Mouse (Mus musculus) cerebellum, postnatal 36 days (tissue): ENCODE results near the gene Cubn.

Experiments
- DNase-seq, 2 experiments: peaks; one replicate each; pipeline ENCODE4 v3.0.0; 2021 to 2022; ENCODE audit warnings: mixed read lengths in 2 of 2

Gene Cubn

GRCm38 (mm10) chr2:13480744-13481143 lies 10.9 kb downstream of the Cubn start:
- DNase-seq, result no peak

- DNase-seq, result no peak
Measured at GRCm38 (mm10) chr2:13479165-13479564, 12.4 kb downstream of the Cubn start.

GRCm38 (mm10) chr2:13470108-13470507 lies 21.5 kb downstream of the Cubn start:
- DNase-seq, result no peak

GRCm38 (mm10) chr2:13469641-13470040 lies 22.0 kb downstream of the Cubn start:
- no peak for DNase-seq

- no peak for DNase-seq
Measured at GRCm38 (mm10) chr2:13466685-13467084, 24.9 kb downstream of the Cubn start.

GRCm38 (mm10) chr2:13458088-13458487 lies 33.5 kb downstream of the Cubn start:
- DNase-seq, result no peak

GRCm38 (mm10) chr2:13456821-13457220 lies 34.8 kb downstream of the Cubn start:
- no peak for DNase-seq

- no peak for DNase-seq
Measured at GRCm38 (mm10) chr2:13451495-13452491, 39.8 kb downstream of the Cubn start.

- DNase-seq, result no peak
Measured at GRCm38 (mm10) chr2:13450895-13451294, 40.7 kb downstream of the Cubn start.

GRCm38 (mm10) chr2:13450470-13450869 lies 41.1 kb downstream of the Cubn start:
- DNase-seq, result no peak

- DNase-seq, result no peak
Measured at GRCm38 (mm10) chr2:13445156-13445555, 46.5 kb downstream of the Cubn start.

GRCm38 (mm10) chr2:13438983-13439382 lies 52.6 kb downstream of the Cubn start:
- DNase-seq, result no peak

- DNase-seq, result no peak
Measured at GRCm38 (mm10) chr2:13438275-13438845, 53.3 kb downstream of the Cubn start.

GRCm38 (mm10) chr2:13432002-13432401 lies 59.6 kb downstream of the Cubn start:
- no peak for DNase-seq

- no peak for DNase-seq
Measured at GRCm38 (mm10) chr2:13421974-13422760, 69.4 kb downstream of the Cubn start.

GRCm38 (mm10) chr2:13416765-13417524 lies 74.7 kb downstream of the Cubn start:
- DNase-seq, result no peak

- DNase-seq, result no peak
Measured at GRCm38 (mm10) chr2:13413520-13414178, 78.0 kb downstream of the Cubn start.

GRCm38 (mm10) chr2:13410660-13411059 lies 81.0 kb downstream of the Cubn start:
- DNase-seq, result no peak

GRCm38 (mm10) chr2:13409767-13410519 lies 81.7 kb downstream of the Cubn start:
- no peak for DNase-seq

- no peak for DNase-seq
Measured at GRCm38 (mm10) chr2:13408333-13408732, 83.3 kb downstream of the Cubn start.

- DNase-seq, result no peak
Measured at GRCm38 (mm10) chr2:13407698-13408097, 83.9 kb downstream of the Cubn start.
